Mouse (Mus musculus) embryonic fibroblast, embryonic 13.5 days (primary cell): ENCODE measurements around the gene Hspa5. TPM values are rescaled to one million over a fixed set of nuclear protein-coding genes. Genes with fewer than 3 reads are reported as not detected.
"Not testable (repeated sequence)": the region's sequence is repeated elsewhere in the genome, so short reads cannot be mapped to it uniquely, and the experiment has no call there.

Experiments used
- H3K27ac ChIP-seq: 2 replicates; pipeline ENCODE4 v1.5.1; 2012; ENCODE audit warnings: low read length, control low read depth, inconsistent platforms; ENCODE audit not compliant: insufficient read depth
- H3K4me1 ChIP-seq: 2 replicates; pipeline ENCODE4 v1.6.1; 2011; ENCODE audit warnings: low read length; ENCODE audit not compliant: control insufficient read depth, insufficient read depth
- H3K4me3 ChIP-seq: 2 replicates; pipeline ENCODE4 v1.5.1; 2011; ENCODE audit warnings: mild to moderate bottlenecking, control low read depth, low read length; ENCODE audit not compliant: insufficient read depth
- CTCF ChIP-seq: IDR thresholded peaks from 2 replicates; pipeline ENCODE4 v1.5.1; 2011; ENCODE audit warnings: mild to moderate bottlenecking, control low read depth, low read length, moderate library complexity, borderline replicate concordance; ENCODE audit not compliant: insufficient read depth
- POLR2A ChIP-seq: IDR thresholded peaks from 2 replicates; pipeline ENCODE4 v1.6.1; 2011; ENCODE audit warnings: low read depth, mild to moderate bottlenecking, control low read depth, low read length, moderate library complexity
- polyA plus RNA-seq: library from polyadenylated mRNA; stranded (reverse); fragments of >200 nt; gene quantifications from 2 replicates; pipeline ENCODE4 v1.2.4, GENCODE M21; 2011; ENCODE audit warnings: low read depth; ENCODE audit not compliant: missing spikeins, insufficient read length

The Hspa5 gene
- polyA plus RNA-seq, 1 experiment = 977 TPM

- no peak for TF ChIP-seq CTCF
- no peak for TF ChIP-seq POLR2A
- Histone ChIP-seq H3K27ac (no peak overlapping the region), H3K4me3 (no peak overlapping the region)
Observed at GRCm38 (mm10) chr2:34794511-34794910, 22.7 kb downstream of the Hspa5 start.

DNA sequence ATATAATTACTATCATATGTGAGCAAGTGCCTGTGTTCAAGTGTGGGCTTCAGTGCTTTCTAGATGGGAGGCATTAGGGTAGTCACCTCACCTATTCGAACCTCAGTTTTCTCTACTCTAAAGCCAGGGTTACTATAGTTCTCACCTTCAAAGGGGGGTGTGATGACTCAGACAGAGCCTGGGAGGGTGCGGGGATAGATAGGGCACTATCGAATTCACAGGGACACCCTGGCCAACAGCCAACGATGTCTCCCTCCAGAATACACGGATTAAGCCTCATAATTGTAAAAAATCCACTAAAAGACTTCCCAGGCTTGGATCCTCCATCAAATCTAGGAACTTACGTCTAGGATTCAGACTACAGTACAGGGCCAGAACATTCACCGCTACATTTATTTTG, 23.7 kb downstream of the Hspa5 start:
- Histone ChIP-seq H3K27ac (no peak overlapping the region), H3K4me1 (no peaks in the 10 kb centered on the region), H3K4me3 (no peak overlapping the region)
- TF ChIP-seq POLR2A (no peak), CTCF (no peak)

More at GRCm38 (mm10) chr2:34794511-34794910, 22.7 kb downstream of the Hspa5 start:
- no peaks in the 10 kb centered on the region for H3K4me1 ChIP-seq

DNA sequence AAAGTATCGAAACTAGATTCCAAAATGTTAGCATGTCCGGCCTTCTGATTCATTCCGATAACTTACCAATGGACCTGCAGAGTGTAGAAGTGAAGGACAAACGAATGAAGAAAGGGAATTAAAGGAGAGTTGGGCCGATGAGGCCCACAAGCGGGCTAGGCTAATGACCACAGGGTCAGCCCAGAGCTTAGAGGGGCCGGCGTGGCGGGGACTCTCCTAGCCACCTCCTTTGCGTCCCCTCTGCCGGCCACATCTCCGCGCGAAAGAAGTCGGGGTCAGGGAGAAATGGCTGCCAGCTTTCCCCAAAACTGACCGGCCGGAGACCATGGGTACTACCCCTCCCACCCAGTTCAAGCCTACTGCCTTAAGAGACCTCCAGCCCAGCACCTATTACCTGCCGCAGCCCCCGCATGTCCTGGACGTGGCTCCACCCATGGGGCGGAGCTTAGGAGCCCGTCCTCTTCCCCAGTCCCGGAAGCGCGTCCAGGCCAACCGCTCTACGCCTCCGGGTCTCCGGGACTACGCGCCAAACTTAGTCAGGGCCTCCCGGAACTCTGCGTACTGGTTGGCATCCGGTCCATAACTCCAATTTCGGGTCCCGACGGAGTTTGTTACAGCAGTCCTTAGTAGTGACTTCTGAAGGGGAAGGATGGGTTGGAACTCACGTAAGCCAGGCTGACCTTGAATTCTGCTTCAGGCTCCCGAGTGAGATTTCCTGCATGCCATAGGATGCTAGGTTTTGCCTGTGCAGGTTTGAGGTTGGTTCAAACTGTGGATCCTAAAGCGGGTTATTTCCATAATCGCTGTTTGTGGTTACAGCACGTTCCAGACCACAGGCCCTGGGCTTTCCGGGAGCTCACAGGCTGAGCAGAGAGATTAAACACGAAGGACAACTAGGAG, 27.8 kb downstream of the Hspa5 start, which contains the start of gene Rabepk:
Gene Rabepk, minus strand, starts transcription at position 556 of the 900 bp plus-strand sequence.
- H3K27ac ChIP-seq = peak within 1 kb of the TSS; percentile 45
- 0 out of 2 replicates have a peak, but pooled peaks cover 2% of the 10 kb centered on the region for H3K4me1 ChIP-seq
- TF ChIP-seq POLR2A = peak; percentile 65
- no peak for TF ChIP-seq CTCF
- H3K4me3 ChIP-seq = peak within 1 kb of the TSS; percentile 81

GRCm38 (mm10) chr2:34800371-34800770, 28.6 kb downstream of the Hspa5 start:
- Histone ChIP-seq H3K4me1 (peaks cover 4% of the 10 kb centered on the region; the same call in 1 of the 2 replicates), H3K4me3 (0 out of 2 replicates have a peak overlapping the region, but pooled peaks have one; percentile 12), H3K27ac (peak overlapping the region; percentile 45)
- TF ChIP-seq CTCF (no peak), POLR2A (no peak; the same call in 1 of the 2 replicates)

- H3K27ac ChIP-seq = peak overlapping the region; percentile 67
- peak; percentile 90 for TF ChIP-seq POLR2A
- no peak for TF ChIP-seq CTCF
Observed at GRCm38 (mm10) chr2:34801516-34802482, 30.0 kb downstream of the Hspa5 start.

DNA sequence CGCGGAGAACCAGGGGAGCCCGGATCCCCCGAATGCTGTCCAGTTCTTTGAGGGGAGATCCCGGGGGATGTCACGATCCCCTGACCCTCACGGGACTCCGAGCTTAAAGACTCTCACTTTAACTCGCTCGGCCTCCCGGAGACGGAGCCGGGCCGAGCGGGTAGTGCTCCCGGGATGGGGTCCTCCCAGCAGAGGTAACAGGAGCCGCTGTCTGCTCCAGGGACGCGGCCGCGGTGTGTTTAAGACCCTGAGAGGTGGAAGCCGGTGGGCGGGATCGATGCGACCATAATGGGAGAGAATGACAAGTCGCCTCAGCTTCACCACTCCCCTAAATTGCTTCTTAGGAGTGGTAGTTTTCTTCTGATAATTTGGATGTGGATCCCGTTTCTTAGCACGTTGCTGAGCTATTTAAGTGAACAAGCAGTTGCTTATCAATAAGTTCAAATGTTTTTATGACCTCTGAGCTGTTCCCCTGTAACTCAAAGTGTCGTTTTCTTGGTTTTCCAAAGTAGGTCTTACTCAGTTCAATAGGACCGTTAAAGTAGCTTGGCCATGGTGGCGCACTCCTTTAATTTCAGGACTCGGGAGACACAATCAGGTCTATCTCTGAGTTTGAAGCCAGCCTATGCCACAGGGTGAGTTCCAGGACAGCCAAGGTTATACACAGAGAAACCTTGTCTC, 30.9 kb downstream of the Hspa5 start:
- H3K4me3 ChIP-seq = peak overlapping the region; percentile 66
- peak overlapping the region; percentile 55 for H3K27ac ChIP-seq
- not testable (repeated sequence) for H3K4me1 ChIP-seq

More at GRCm38 (mm10) chr2:34801516-34802482, 30.0 kb downstream of the Hspa5 start:
- Histone ChIP-seq H3K4me1 (peaks cover 7% of the 10 kb centered on the region; the same call in 1 of the 2 replicates), H3K4me3 (peak overlapping the region; percentile 66)

- H3K4me1 ChIP-seq = peaks cover 10% of the 10 kb centered on the region; the same call in 1 of the 2 replicates
- TF ChIP-seq CTCF (no peak), POLR2A (no peak)
- H3K4me3 ChIP-seq = peak overlapping the region; percentile 27
- no peak overlapping the region for H3K27ac ChIP-seq
Observed at GRCm38 (mm10) chr2:34803746-34804145, 32.0 kb downstream of the Hspa5 start.

GRCm38 (mm10) chr2:34804172-34804571, 32.4 kb downstream of the Hspa5 start:
- peaks cover 10% of the 10 kb centered on the region; the same call in 1 of the 2 replicates for H3K4me1 ChIP-seq
- no peak overlapping the region for H3K27ac ChIP-seq
- H3K4me3 ChIP-seq = no peak overlapping the region
- TF ChIP-seq POLR2A (no peak), CTCF (no peak)

GRCm38 (mm10) chr2:34804815-34805214, 33.0 kb downstream of the Hspa5 start:
- no peak overlapping the region for H3K4me3 ChIP-seq
- H3K4me1 ChIP-seq = peaks cover 10% of the 10 kb centered on the region; the same call in 1 of the 2 replicates
- TF ChIP-seq POLR2A (no peak), CTCF (no peak)

More at GRCm38 (mm10) chr2:34804815-34805214, 33.0 kb downstream of the Hspa5 start:
- no peak overlapping the region for H3K27ac ChIP-seq
